Mouse (Mus musculus): ENCODE measurements around the gene Cdhr3. TPM values are rescaled to one million over a fixed set of nuclear protein-coding genes. Genes with fewer than 3 reads are reported as not detected.

Cdhr3 gene
- total and polyA plus RNA-seq, 3 experiments: 0.09 to 1.3 TPM; not detected in 1

- in situ Hi-C loops (cut with MboI; ENCODE audit: low pct_ligation_motif_present, low pct_unique_long_range_greater_than_20kb, low sequenced_read_pairs): loop anchor here (25.0 kb wide), 1 partner anchor 296 kb away; no protein-coding TSS in a partner anchor
- 0 out of 2 replicates have a peak, but pooled peaks have one; percentile 23 for TF ChIP-seq BHLHE40 (IDR thresholded peaks at IDR 0.05; ENCODE audit: low read depth, low read length)
- TF ChIP-seq MAX (IDR thresholded peaks at IDR 0.05; ENCODE audit: low read length): no peak
- TF ChIP-seq ZKSCAN1 (IDR thresholded peaks at IDR 0.05; ENCODE audit: borderline replicate concordance, low read depth, low read length): no peak
- TF ChIP-seq CTCF (conservative IDR thresholded peaks at IDR 0.05 in 1 of 2, IDR thresholded peaks at IDR 0.05 in 1 of 2; ENCODE audit: low read depth in 2 of 2, low read length in 2 of 2): no peak
- TF ChIP-seq POLR2AphosphoS2 (IDR thresholded peaks at IDR 0.05; ENCODE audit: low read depth, low read length): no peak
- no peak for TF ChIP-seq ZNF384 (IDR thresholded peaks at IDR 0.05; ENCODE audit: low read depth, low read length)
These were observed 51.2 kb downstream of the Cdhr3 start for GRCm38 (mm10) chr12:33041476-33041875.

GRCm38 (mm10) chr12:33040811-33041210 lies 51.9 kb downstream of the Cdhr3 start:
- dilution Hi-C loops (cut with MboI; ENCODE audit: extremely low pct_ligation_motif_present, extremely low pct_unique_long_range_greater_than_20kb, low sequenced_read_pairs): no loop called here
- Histone ChIP-seq H3K4me1 (ENCODE audit: control insufficient read depth in 1 of 2, insufficient read depth in 2 of 2) (peaks cover 31 to 78% of the 10 kb centered on the region in 2 experiments), H3K27ac (ENCODE audit: insufficient read depth, low read depth) (no peak overlapping the region), H3K36me3 (replicated peaks in 1 of 2; ENCODE audit: control insufficient read depth in 1 of 2, insufficient read depth in 1 of 2, low read length in 1 of 2) (no peaks in the 10 kb centered on the region), H3K4me3 (replicated peaks in 1 of 3; ENCODE audit: low read depth in 2 of 3, low read length in 2 of 3, poor library complexity in 1 of 3) (no peak overlapping the region), H3K27me3 (replicated peaks) (no peaks in the 10 kb centered on the region), H3K4me2 (ENCODE audit: insufficient read depth, low read depth, poor library complexity, severe bottlenecking) (no peak overlapping the region), H3K9ac (ENCODE audit: insufficient read depth, low read depth) (0 out of 2 replicates have a peak overlapping the region, but pooled peaks have one; percentile 11), H3K79me2 (replicated peaks; ENCODE audit: control insufficient read depth, extremely low read depth, insufficient read depth, poor library complexity, severe bottlenecking) (no peaks in the 10 kb centered on the region), H3K9me3 (replicated peaks; ENCODE audit: low read length) (no peaks in the 10 kb centered on the region)
- in situ Hi-C loops (cut with MboI; ENCODE audit: low pct_ligation_motif_present, low pct_unique_long_range_greater_than_20kb, low sequenced_read_pairs): loop anchor here (25.0 kb wide), 1 partner anchor 296 kb away; no protein-coding TSS in a partner anchor
- TF ChIP-seq MEF2A (IDR thresholded peaks at IDR 0.05; ENCODE audit: borderline replicate concordance, low read depth, low read length) (peak; percentile 49; the same call in 1 of the 2 replicates), JUND (conservative IDR thresholded peaks at IDR 0.05; ENCODE audit: low read depth, low read length) (peak; percentile 67; the same call in 1 of the 2 replicates), ZNF384 (IDR thresholded peaks at IDR 0.05; ENCODE audit: low read depth, low read length) (peak; percentile 85), ETS1 (conservative IDR thresholded peaks at IDR 0.05; ENCODE audit: low read depth, low read length) (peak; percentile 39; the same call in 1 of the 2 replicates), IRF4 (IDR thresholded peaks at IDR 0.05; ENCODE audit: low read depth, low read length) (peak; percentile 52; the same call in 1 of the 2 replicates), TCF12 (IDR thresholded peaks at IDR 0.05; ENCODE audit: low read depth, low read length) (no peak), HCFC1 (IDR thresholded peaks at IDR 0.05; ENCODE audit: low read depth, low read length) (no peak), JUN (IDR thresholded peaks at IDR 0.05; ENCODE audit: insufficient read depth, low read depth, low read length) (peak; percentile 76; the same call in 1 of the 2 replicates), MAFK (IDR thresholded peaks at IDR 0.05; ENCODE audit: insufficient replicate concordance, low read length) (peak; percentile 79; the same call in 1 of the 2 replicates), EP300 (IDR thresholded peaks at IDR 0.05; ENCODE audit: low read length) (peak; percentile 70), MYC (IDR thresholded peaks at IDR 0.05; ENCODE audit: low read depth, low read length) (no peak)
- peak; percentile 40 for DNase-seq (ENCODE audit: extremely low read depth)

More at GRCm38 (mm10) chr12:33041476-33041875, 51.2 kb downstream of the Cdhr3 start:
- H3K27ac ChIP-seq (ENCODE audit: insufficient read depth, low read depth): no peak overlapping the region
- 0 out of 2 replicates have a peak overlapping the region, but pooled peaks have one; percentile 11 for H3K9ac ChIP-seq (ENCODE audit: insufficient read depth, low read depth)
- dilution Hi-C loops (cut with MboI; ENCODE audit: extremely low pct_ligation_motif_present, extremely low pct_unique_long_range_greater_than_20kb, low sequenced_read_pairs): no loop called here
- H3K36me3 ChIP-seq (replicated peaks in 1 of 2; ENCODE audit: control insufficient read depth in 1 of 2, insufficient read depth in 1 of 2, low read length in 1 of 2): no peaks in the 10 kb centered on the region
- no peak overlapping the region for H3K4me2 ChIP-seq (ENCODE audit: insufficient read depth, low read depth, poor library complexity, severe bottlenecking)
- no peaks in the 10 kb centered on the region for H3K27me3 ChIP-seq (replicated peaks)
- peaks cover 29 to 79% of the 10 kb centered on the region in 2 experiments for H3K4me1 ChIP-seq (ENCODE audit: control insufficient read depth in 1 of 2, insufficient read depth in 2 of 2)
- H3K79me2 ChIP-seq (replicated peaks; ENCODE audit: control insufficient read depth, extremely low read depth, insufficient read depth, poor library complexity, severe bottlenecking): no peaks in the 10 kb centered on the region
- no peaks in the 10 kb centered on the region for H3K9me3 ChIP-seq (replicated peaks; ENCODE audit: low read length)
- H3K4me3 ChIP-seq (replicated peaks in 1 of 3; ENCODE audit: low read depth in 2 of 3, low read length in 2 of 3, poor library complexity in 1 of 3): no peak overlapping the region
- DNase-seq (ENCODE audit: extremely low read depth): no peak

Data from CH12.LX (cell line).